Mouse (Mus musculus) bone marrow, adult 2 months (tissue): ENCODE results near the gene Cbarp.

ENCODE experiments used
- CTCF ChIP-seq: fragments of 200-500 bp; IDR thresholded peaks from 2 replicates; pipeline ENCODE4 v1.5.1; 2011; ENCODE audit warnings: low read length, control low read depth; ENCODE audit not compliant: control insufficient read depth, insufficient read depth
- POLR2A ChIP-seq: fragments of 200-500 bp; IDR thresholded peaks from 2 replicates; pipeline ENCODE4 v1.6.1; 2011; ENCODE audit warnings: low read depth, mild to moderate bottlenecking, control low read depth, low read length, borderline replicate concordance; ENCODE audit not compliant: control insufficient read depth

- TF ChIP-seq CTCF: no peak
- no peak for TF ChIP-seq POLR2A
These were observed 1.2 kb downstream of the Cbarp start for GRCm38 (mm10) chr10:80139439-80139775.
